Mouse (Mus musculus): ENCODE data around the gene Gosr2. TPM values are rescaled to one million over a fixed set of nuclear protein-coding genes. Genes with fewer than 3 reads are reported as not detected.
A peak's percentile ranks its signal among the peaks of the same experiment; 100 is the strongest.

The Gosr2 gene
- polyA plus RNA-seq, 1 experiment, result 73.9 TPM

DNA sequence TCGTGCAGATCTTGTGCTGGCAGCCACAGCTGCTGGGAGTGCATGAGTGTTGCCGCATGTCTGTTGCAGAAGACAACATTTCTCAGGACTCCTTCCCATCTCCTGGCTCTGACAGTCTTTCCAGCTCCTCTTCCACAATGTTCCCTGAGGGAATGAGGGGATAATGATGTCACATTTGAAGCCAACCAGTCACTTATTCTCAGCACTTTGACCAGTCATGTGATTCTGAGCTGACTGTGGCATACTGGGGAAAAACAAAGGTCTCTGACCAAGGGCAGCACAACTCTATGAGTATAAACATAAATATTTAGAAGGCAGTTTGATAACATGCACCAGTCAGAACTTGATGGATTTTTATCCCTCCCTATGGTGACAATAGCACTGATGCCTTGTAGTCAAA is 16.4 kb upstream of the Gosr2 start:
- Histone ChIP-seq H3K4me3 (no peak overlapping the region), H3K79me2 (ENCODE audit: control insufficient read depth, insufficient read depth) (no peaks in the 10 kb centered on the region), H3K4me2 (ENCODE audit: low read depth) (no peak overlapping the region), H3ac (ENCODE audit: control insufficient read depth, insufficient read length) (no peak overlapping the region), H3K27me3 (ENCODE audit: control insufficient read depth, insufficient read depth, insufficient read length) (peaks cover 86% of the 10 kb centered on the region), H3K36me3 (ENCODE audit: control insufficient read depth, insufficient read depth) (no peaks in the 10 kb centered on the region)
- TF ChIP-seq USF1 (IDR thresholded peaks at IDR 0.05; ENCODE audit: low read depth) (no peak), POLR2AphosphoS2 (IDR thresholded peaks at IDR 0.05; ENCODE audit: insufficient read length, low read depth) (no peak), CEBPB (IDR thresholded peaks at IDR 0.05; ENCODE audit: insufficient read depth, poor library complexity, severe bottlenecking) (no peak), MAX (IDR thresholded peaks at IDR 0.05; ENCODE audit: low read depth) (no peak), MYOG (IDR thresholded peaks at IDR 0.05; ENCODE audit: control insufficient read depth in 1 of 3, insufficient read depth in 1 of 3, insufficient read length in 2 of 3, low read depth in 2 of 3) (no peak), REST (IDR thresholded peaks at IDR 0.05; ENCODE audit: insufficient read depth, insufficient read length) (no peak), E2F4 (IDR thresholded peaks at IDR 0.05; ENCODE audit: insufficient read depth) (no peak), TCF3 (IDR thresholded peaks at IDR 0.05; ENCODE audit: insufficient read length, low read depth) (no peak)

DNA sequence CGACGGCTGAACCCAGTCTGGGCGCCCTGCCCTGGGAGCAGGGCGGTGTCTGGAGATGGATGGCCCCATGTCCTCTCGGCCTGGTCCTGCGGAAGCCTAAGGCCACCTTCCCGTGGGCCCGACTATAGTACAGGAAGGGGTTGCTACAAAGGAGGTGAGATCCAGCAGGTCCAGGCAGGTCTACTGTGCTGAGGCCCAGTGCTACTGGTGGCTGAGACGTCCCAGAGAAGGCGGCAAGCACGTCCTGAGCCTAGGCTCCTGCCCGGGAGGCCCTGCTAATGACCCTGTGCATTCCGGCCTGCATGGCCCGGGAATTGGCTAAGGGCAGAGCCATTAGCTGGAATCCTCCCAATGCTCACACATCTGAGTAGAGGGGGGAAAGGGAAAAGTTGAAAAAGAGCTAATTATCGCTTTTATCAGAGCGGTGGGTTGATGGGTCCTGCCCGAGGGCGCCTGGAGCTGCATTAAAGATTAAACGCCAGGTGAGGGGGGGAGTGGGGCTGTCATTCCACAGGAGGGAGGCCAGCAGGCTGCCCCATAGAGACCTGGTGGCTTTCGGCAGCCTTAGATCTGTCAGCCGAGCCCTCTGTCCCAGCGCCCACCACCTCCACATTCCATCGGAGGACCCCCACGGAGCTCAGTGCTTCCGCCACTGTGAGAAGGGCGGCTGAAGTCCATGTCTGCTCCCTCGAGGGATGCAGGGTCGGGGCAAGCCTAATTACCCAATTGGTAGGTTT is 14.3 kb upstream of the Gosr2 start:
- H3K4me2 ChIP-seq (ENCODE audit: low read depth), result no peak overlapping the region
- no peak overlapping the region for H3K4me3 ChIP-seq
- no peak overlapping the region for H3ac ChIP-seq (ENCODE audit: control insufficient read depth, insufficient read length)
- peaks cover 75% of the 10 kb centered on the region for H3K27me3 ChIP-seq (ENCODE audit: control insufficient read depth, insufficient read depth, insufficient read length)
- TF ChIP-seq TCF3 (IDR thresholded peaks at IDR 0.05; ENCODE audit: insufficient read length, low read depth) (no peak), POLR2A (IDR thresholded peaks at IDR 0.05; ENCODE audit: insufficient read length, low read depth) (no peak), E2F4 (IDR thresholded peaks at IDR 0.05; ENCODE audit: insufficient read depth) (no peak), SRF (IDR thresholded peaks at IDR 0.05; ENCODE audit: control insufficient read depth, insufficient read length, low read depth) (no peak), POLR2AphosphoS2 (IDR thresholded peaks at IDR 0.05; ENCODE audit: insufficient read length, low read depth) (no peak), CEBPB (IDR thresholded peaks at IDR 0.05; ENCODE audit: insufficient read depth, poor library complexity, severe bottlenecking) (no peak), REST (IDR thresholded peaks at IDR 0.05; ENCODE audit: insufficient read depth, insufficient read length) (no peak), MYOD1 (IDR thresholded peaks at IDR 0.05; ENCODE audit: control insufficient read depth in 1 of 3, insufficient read length in 2 of 3, low read depth in 2 of 3) (no peak), TCF12 (IDR thresholded peaks at IDR 0.05; ENCODE audit: insufficient read depth, poor library complexity, severe bottlenecking) (no peak), MAX (IDR thresholded peaks at IDR 0.05; ENCODE audit: low read depth) (no peak)
- H3K79me2 ChIP-seq (ENCODE audit: control insufficient read depth, insufficient read depth), result no peaks in the 10 kb centered on the region
- no peaks in the 10 kb centered on the region for H3K36me3 ChIP-seq (ENCODE audit: control insufficient read depth, insufficient read depth)

DNA sequence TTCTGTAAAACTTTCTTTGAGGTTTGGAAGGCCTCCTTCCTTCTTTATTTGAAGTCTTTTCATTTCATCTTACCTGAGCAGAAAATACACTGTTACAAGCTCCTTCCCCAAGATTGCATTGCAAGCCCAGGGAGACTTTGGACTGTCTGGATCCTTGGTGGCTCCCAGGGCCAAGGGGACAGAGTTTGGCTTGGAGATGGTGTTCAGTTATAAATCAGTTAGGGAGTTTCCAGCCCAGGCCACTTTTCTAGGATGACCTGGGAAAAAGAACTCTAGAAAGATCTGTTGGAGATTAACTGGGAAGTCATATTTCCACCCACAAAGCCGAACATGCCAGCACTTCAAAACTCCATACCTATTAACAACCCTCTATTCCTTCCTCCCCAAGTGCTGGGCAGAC is 12.3 kb upstream of the Gosr2 start:
- Histone ChIP-seq H3K36me3 (ENCODE audit: control insufficient read depth, insufficient read depth) (no peaks in the 10 kb centered on the region), H3ac (ENCODE audit: control insufficient read depth, insufficient read length) (no peak overlapping the region), H3K4me2 (ENCODE audit: low read depth) (no peak overlapping the region), H3K27me3 (ENCODE audit: control insufficient read depth, insufficient read depth, insufficient read length) (peaks cover 77% of the 10 kb centered on the region), H3K79me2 (ENCODE audit: control insufficient read depth, insufficient read depth) (no peaks in the 10 kb centered on the region), H3K4me3 (no peak overlapping the region)
- TF ChIP-seq USF1 (IDR thresholded peaks at IDR 0.05; ENCODE audit: low read depth), result no peak
- TF ChIP-seq POLR2A (IDR thresholded peaks at IDR 0.05; ENCODE audit: insufficient read length, low read depth), result no peak
- TF ChIP-seq CEBPB (IDR thresholded peaks at IDR 0.05; ENCODE audit: insufficient read depth, poor library complexity, severe bottlenecking), result no peak
- TF ChIP-seq SRF (IDR thresholded peaks at IDR 0.05; ENCODE audit: control insufficient read depth, insufficient read length, low read depth), result no peak
- no peak for TF ChIP-seq E2F4 (IDR thresholded peaks at IDR 0.05; ENCODE audit: insufficient read depth)
- TF ChIP-seq MAX (IDR thresholded peaks at IDR 0.05; ENCODE audit: low read depth), result no peak
- TF ChIP-seq TCF12 (IDR thresholded peaks at IDR 0.05; ENCODE audit: insufficient read depth, poor library complexity, severe bottlenecking), result no peak

DNA sequence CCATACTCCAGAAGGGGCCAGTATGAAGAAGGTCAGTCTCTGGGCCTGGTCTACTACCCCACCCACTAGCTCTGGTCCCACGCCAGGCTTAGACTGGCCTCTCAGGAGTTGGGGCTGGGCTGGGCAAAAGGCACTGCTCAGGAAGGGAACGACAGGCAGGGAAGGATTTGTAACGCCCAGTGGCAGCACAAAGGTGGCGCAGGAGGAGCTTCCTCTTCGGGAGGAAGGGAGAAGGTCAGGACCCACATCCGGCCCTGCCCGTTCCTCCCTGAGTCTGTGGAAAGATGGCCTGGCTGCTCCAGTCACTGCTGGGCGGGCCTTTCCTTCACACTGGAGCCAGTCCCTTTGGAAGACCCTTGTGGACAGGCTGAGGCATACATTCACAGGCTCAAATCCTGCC is 9.3 kb upstream of the Gosr2 start:
- no peak for TF ChIP-seq REST (IDR thresholded peaks at IDR 0.05; ENCODE audit: insufficient read depth, insufficient read length)
- TF ChIP-seq MYOG (IDR thresholded peaks at IDR 0.05; ENCODE audit: control insufficient read depth in 1 of 3, insufficient read depth in 1 of 3, insufficient read length in 2 of 3, low read depth in 2 of 3), result no peak
- no peak overlapping the region for H3ac ChIP-seq (ENCODE audit: control insufficient read depth, insufficient read length)
- H3K36me3 ChIP-seq (ENCODE audit: control insufficient read depth, insufficient read depth), result no peaks in the 10 kb centered on the region
- H3K4me3 ChIP-seq, result no peak overlapping the region
- H3K27me3 ChIP-seq (ENCODE audit: control insufficient read depth, insufficient read depth, insufficient read length), result peaks cover 71% of the 10 kb centered on the region
- H3K4me2 ChIP-seq (ENCODE audit: low read depth), result no peak overlapping the region
- no peaks in the 10 kb centered on the region for H3K79me2 ChIP-seq (ENCODE audit: control insufficient read depth, insufficient read depth)

DNA sequence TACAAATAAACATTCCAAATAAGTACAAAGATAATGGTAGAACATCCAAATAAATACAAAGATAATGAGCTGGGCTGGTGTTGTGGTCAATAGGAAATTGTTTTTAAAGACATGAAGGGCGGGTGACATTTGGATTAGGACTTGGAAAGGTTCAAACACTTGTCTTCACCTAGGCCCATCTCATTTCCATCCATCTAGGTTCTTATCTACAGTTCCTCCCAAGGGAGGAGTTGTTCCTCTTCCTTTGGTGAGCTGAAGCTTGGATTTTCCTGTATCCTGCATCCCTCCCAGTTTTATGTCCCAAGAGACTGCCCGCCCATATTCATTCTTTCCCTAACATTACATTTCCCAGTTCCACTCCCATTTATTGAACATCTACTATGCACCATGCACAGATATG is 528 bp upstream of the Gosr2 start:
- Histone ChIP-seq H3K4me2 (ENCODE audit: low read depth) (peak overlapping the region; percentile 68), H3K79me2 (ENCODE audit: control insufficient read depth, insufficient read depth) (peaks cover 41% of the 10 kb centered on the region), H3K36me3 (ENCODE audit: control insufficient read depth, insufficient read depth) (no peaks in the 10 kb centered on the region), H3K4me3 (peak overlapping the region; percentile 72), H3K27me3 (ENCODE audit: control insufficient read depth, insufficient read depth, insufficient read length) (peaks cover 16% of the 10 kb centered on the region), H3ac (ENCODE audit: control insufficient read depth, insufficient read length) (no peak overlapping the region)
- TF ChIP-seq MYOG (IDR thresholded peaks at IDR 0.05; ENCODE audit: control insufficient read depth in 1 of 3, insufficient read depth in 1 of 3, insufficient read length in 2 of 3, low read depth in 2 of 3), result no peak
- TF ChIP-seq POLR2AphosphoS2 (IDR thresholded peaks at IDR 0.05; ENCODE audit: insufficient read length, low read depth), result no peak
- TF ChIP-seq SRF (IDR thresholded peaks at IDR 0.05; ENCODE audit: control insufficient read depth, insufficient read length, low read depth), result no peak
- no peak for TF ChIP-seq CEBPB (IDR thresholded peaks at IDR 0.05; ENCODE audit: insufficient read depth, poor library complexity, severe bottlenecking)
- TF ChIP-seq USF1 (IDR thresholded peaks at IDR 0.05; ENCODE audit: low read depth), result no peak

Measured in myocyte (in vitro differentiated cells).